11 mouse cellular contexts compared by ENCODE assay signal in the genomic region with DNA sequence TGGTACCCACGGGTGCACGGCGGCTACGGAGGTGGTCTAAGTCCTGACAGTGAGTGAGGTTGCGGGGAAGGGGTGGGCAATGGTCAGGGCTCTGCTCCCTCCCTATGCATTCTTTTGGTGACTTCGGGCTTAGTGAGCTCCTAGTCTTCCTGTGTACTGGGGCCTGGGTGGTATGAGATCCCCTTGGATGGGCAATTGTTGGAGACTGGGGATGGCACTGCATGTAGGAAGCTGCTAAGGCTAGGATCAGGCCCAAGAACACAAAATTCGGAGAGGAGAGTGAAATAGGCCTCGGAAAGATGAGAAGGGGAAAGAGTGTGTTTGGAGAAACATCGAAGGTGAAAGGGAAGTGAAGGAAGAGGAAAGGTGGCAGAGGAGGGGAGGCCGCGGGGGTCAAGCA. TPM values are rescaled to one million over a fixed set of nuclear protein-coding genes. Genes with fewer than 3 reads are reported as not detected.
DNase-seq lines count a peak whose midpoint lies in the region; ATAC-seq lines count a peak whose summit lies in the region.
"Had no signal": no experiment of that assay in that cellular context is flagged by ENCODE, and none has a peak within 500 bp of the region (broad histone marks: within the 10 kb centered on the region; RNA-seq: fewer than 3 reads in every experiment).

No protein-coding gene starts in this region.

- no peak for DNase-seq in hindbrain, embryonic 10.5 days (ENCODE audit: low spot score)
- DNase-seq in hindbrain, embryonic 14.5 days (ENCODE audit: low spot score): no peak
- DNase-seq in ZHBTc4 (ENCODE audit: low read depth, low spot score): peak; percentile 23
- DNase-seq in midbrain, embryonic 14.5 days: no peak
- no peak for DNase-seq in thymus, adult 18-20 months
- DNase-seq in urinary bladder, postnatal 36 days (ENCODE audit: low spot score in 2 of 2): no peak
- no peak for DNase-seq in thymus, postnatal 4 days
- DNase-seq: heart, adult 2 months; thymus, postnatal 25 days had no signal

- H3K4me1 ChIP-seq in hindbrain, embryonic 10.5 days (replicated peaks): peaks cover 32% of the 10 kb centered on the region
- peaks cover 15% of the 10 kb centered on the region; the same call in 1 of the 2 replicates for H3K4me1 ChIP-seq in hindbrain, embryonic 14.5 days (replicated peaks; ENCODE audit: control insufficient read depth, insufficient read depth, low read length)
- H3K4me1 ChIP-seq in forebrain, embryonic 15.5 days: peaks cover 27% of the 10 kb centered on the region
- H3K4me1 ChIP-seq in midbrain, embryonic 14.5 days (ENCODE audit: control insufficient read depth, insufficient read depth, low read length): peaks cover 7% of the 10 kb centered on the region

- H3K9ac ChIP-seq in hindbrain, embryonic 14.5 days: no peak overlapping the region
- no peak overlapping the region for H3K9ac ChIP-seq in forebrain, embryonic 15.5 days (replicated peaks)
- no peak overlapping the region for H3K9ac ChIP-seq in midbrain, embryonic 14.5 days (replicated peaks; ENCODE audit: low read length)
- H3K9ac ChIP-seq: liver, embryonic 15.5 days had no signal

- WGBS in hindbrain, embryonic 10.5 days: 1% methylated on average over 11 of the region's 11 CpGs
- WGBS in hindbrain, embryonic 14.5 days: 2% methylated on average over 11 of the region's 11 CpGs
- 4% methylated on average over 11 of the region's 11 CpGs for WGBS in forebrain, embryonic 15.5 days
- WGBS in midbrain, embryonic 14.5 days: 2% methylated on average over 11 of the region's 11 CpGs

- H3K4me2 ChIP-seq in hindbrain, embryonic 14.5 days (replicated peaks): no peak overlapping the region
- peak overlapping the region; percentile 60; the same call in 1 of the 2 replicates for H3K4me2 ChIP-seq in forebrain, embryonic 15.5 days (replicated peaks)
- H3K4me2 ChIP-seq in midbrain, embryonic 14.5 days (ENCODE audit: low read length): no peak overlapping the region

- H3K27me3 ChIP-seq in hindbrain, embryonic 10.5 days (ENCODE audit: insufficient read depth, poor library complexity, severe bottlenecking): peaks cover 100% of the 10 kb centered on the region
- H3K27me3 ChIP-seq in hindbrain, embryonic 14.5 days (ENCODE audit: control insufficient read depth, insufficient read depth, low read length): peaks cover 100% of the 10 kb centered on the region
- peaks cover 100% of the 10 kb centered on the region for H3K27me3 ChIP-seq in forebrain, embryonic 15.5 days
- peaks cover 100% of the 10 kb centered on the region for H3K27me3 ChIP-seq in midbrain, embryonic 14.5 days (ENCODE audit: control insufficient read depth, insufficient read depth, low read length)

- H3K9me3 ChIP-seq in hindbrain, embryonic 10.5 days: no peaks in the 10 kb centered on the region
- H3K9me3 ChIP-seq in hindbrain, embryonic 14.5 days (ENCODE audit: control insufficient read depth, low read length): no peaks in the 10 kb centered on the region; the same call in 1 of the 2 replicates
- no peaks in the 10 kb centered on the region for H3K9me3 ChIP-seq in forebrain, embryonic 15.5 days
- H3K9me3 ChIP-seq in midbrain, embryonic 14.5 days (ENCODE audit: control insufficient read depth, low read length): no peaks in the 10 kb centered on the region
- H3K9me3 ChIP-seq: liver, embryonic 15.5 days had no signal

- no peaks in the 10 kb centered on the region for H3K36me3 ChIP-seq in hindbrain, embryonic 10.5 days
- no peaks in the 10 kb centered on the region for H3K36me3 ChIP-seq in hindbrain, embryonic 14.5 days (replicated peaks; ENCODE audit: control insufficient read depth, insufficient read depth)
- H3K36me3 ChIP-seq in forebrain, embryonic 15.5 days: no peaks in the 10 kb centered on the region
- no peaks in the 10 kb centered on the region for H3K36me3 ChIP-seq in midbrain, embryonic 14.5 days (ENCODE audit: control insufficient read depth, insufficient read depth, low read length)
- H3K36me3 ChIP-seq: liver, embryonic 15.5 days had no signal

- no peak overlapping the region for H3K27ac ChIP-seq in hindbrain, embryonic 10.5 days
- no peak overlapping the region for H3K27ac ChIP-seq in hindbrain, embryonic 14.5 days
- H3K27ac ChIP-seq in forebrain, embryonic 15.5 days (replicated peaks): no peak overlapping the region
- no peak overlapping the region for H3K27ac ChIP-seq in midbrain, embryonic 14.5 days (replicated peaks; ENCODE audit: low read depth, low read length)
- H3K27ac ChIP-seq: heart, adult 2 months; liver, embryonic 15.5 days had no signal

- peak overlapping the region; percentile 62 for H3K4me3 ChIP-seq in hindbrain, embryonic 10.5 days
- no peak overlapping the region for H3K4me3 ChIP-seq in hindbrain, embryonic 14.5 days (replicated peaks; ENCODE audit: low read length)
- peak overlapping the region; percentile 46; the same call in 1 of the 2 replicates for H3K4me3 ChIP-seq in forebrain, embryonic 15.5 days
- H3K4me3 ChIP-seq in midbrain, embryonic 14.5 days (replicated peaks; ENCODE audit: low read depth, low read length): peak overlapping the region; percentile 38; the same call in 1 of the 2 replicates
- H3K4me3 ChIP-seq: heart, adult 2 months had no signal

- ATAC-seq in hindbrain, embryonic 14.5 days (ENCODE audit: low FRiP score): no peak
- ATAC-seq in forebrain, embryonic 15.5 days (replicated peaks): no peak
- no peak for ATAC-seq in midbrain, embryonic 14.5 days (ENCODE audit: low FRiP score, low TSS enrichment)

RNA-seq across cellular contexts. Expression of gene Hmx1, which starts 0.5 kb away (rescaled TPM):
- polyA plus RNA-seq in hindbrain, embryonic 10.5 days (2016; fragmentation: Nextera tagmentation; extraction: Ambion mirVana): 2.7 and 3.2 TPM in 2 replicates
- polyA plus RNA-seq in hindbrain, embryonic 14.5 days (2014; fragmentation: Nextera tagmentation; extraction: Ambion mirVana): 0.26 TPM in 1 of 2 replicates, not detected in the other
- not detected in 2 replicates for polyA plus RNA-seq in forebrain, embryonic 15.5 days (2015; fragmentation: Nextera tagmentation; extraction: Ambion mirVana)
- not detected in 2 replicates for polyA plus RNA-seq in midbrain, embryonic 14.5 days (2014; fragmentation: Nextera tagmentation; extraction: Ambion mirVana)
- polyA plus RNA-seq: heart, adult 2 months; liver, embryonic 15.5 days had no signal
